Mouse (Mus musculus) layer of hippocampus, adult 18-20 months (tissue): ENCODE data around the gene Sema5b. TPM values are rescaled to one million over a fixed set of nuclear protein-coding genes. Genes with fewer than 3 reads are reported as not detected.

Experiments used
- DNase-seq, 2 experiments: peaks; one replicate each; pipeline ENCODE4 v3.0.0; 2022; ENCODE audit warnings: low spot score in 2 of 2
- total RNA-seq, 2 experiments: library from RNA; stranded (reverse); gene quantifications; 2 replicates each; pipeline ENCODE4 v1.2.3; 2021

The Sema5b gene
- total RNA-seq, 2 experiments from 2014 or later, result 11.1 to 14.1 TPM

DNA sequence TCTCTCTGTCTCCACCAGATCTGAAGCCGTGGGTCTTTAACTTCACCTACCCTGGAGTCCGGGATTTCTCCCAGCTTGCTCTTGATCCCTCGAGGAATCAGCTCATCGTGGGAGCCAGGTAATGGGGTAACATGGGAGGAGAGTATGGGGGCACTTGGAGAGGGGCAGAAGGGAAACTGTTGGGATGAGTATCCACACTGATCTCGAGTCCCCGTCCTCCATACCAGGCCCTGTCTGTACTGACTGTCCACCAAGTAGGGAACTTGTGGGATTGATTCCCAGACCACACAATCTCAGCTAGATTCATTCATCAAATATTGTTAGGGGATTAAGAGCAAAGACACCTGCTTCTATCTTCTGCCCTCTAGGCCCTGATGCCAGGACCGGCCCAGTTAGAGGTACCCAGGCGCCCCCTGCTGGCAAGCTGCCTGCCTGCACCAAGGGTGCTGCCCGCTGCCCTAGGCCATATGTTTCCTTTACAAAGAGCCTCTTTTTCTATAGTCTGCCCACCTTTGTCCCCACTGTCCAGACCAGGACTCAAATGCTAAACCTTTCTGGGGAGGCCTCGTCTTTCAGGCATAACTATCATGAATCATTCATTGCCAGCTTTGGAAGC is 87.2 kb downstream of the Sema5b start:
- peak; percentile 48 to 83 for DNase-seq

DNA sequence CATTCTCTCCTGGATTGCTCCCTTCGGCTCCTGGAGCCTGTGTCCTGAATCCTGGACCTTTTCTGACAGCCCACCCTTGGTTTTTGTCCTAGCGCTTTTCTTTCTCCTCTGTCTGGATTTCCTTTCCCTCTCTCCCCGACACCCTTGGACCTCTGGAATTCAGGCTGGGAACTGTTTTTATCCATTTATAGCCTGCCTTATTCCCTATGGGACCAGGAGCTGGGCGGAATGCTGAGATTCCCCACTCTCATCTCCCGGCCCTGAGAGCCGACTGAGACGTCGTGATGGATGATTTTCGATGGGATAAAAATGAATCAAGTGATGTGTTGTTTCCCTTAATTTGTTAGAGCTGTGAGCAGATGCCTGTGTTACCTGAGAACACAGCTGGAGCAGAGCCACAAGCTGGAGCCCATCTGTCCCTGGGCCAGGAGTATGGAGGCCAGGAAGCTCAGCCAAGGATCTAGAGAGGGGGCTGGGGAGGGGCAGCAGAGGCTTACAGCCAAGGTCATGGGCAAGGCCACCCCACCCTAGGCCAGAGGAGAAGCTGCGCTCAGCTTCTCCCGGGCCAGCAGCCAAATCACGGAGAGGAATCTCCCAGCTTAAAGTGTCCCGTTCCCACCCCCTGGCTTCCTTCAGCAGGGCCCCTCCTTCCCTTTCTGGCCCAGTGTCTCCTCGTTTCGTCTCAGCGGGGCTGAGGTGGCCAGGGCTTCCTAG is 89.7 kb downstream of the Sema5b start:
- no peak for DNase-seq

GRCm38 (mm10) chr16:35633058-35633457 is 92.1 kb downstream of the Sema5b start:
- DNase-seq, result no peak

DNA sequence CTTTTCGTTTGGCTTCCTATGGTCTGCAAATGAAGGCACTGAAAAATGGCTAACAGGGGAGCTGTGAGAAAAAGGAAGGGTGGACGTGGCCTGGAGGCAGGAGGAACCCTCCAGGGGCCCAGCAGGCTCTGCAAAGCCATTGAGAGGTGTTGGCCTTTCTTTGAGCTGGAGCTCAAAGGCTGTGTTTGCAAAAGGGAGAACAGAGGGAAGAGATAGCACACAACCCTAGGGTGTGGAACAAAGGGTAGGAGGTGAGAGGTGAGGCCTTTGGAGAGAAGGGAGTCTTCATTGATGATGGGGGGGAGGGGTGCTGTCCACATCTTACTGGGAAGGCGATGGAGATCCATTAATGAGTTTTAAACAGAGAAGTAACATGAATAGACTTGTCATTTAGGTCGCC is 94.0 kb downstream of the Sema5b start:
- DNase-seq, result no peak

DNA sequence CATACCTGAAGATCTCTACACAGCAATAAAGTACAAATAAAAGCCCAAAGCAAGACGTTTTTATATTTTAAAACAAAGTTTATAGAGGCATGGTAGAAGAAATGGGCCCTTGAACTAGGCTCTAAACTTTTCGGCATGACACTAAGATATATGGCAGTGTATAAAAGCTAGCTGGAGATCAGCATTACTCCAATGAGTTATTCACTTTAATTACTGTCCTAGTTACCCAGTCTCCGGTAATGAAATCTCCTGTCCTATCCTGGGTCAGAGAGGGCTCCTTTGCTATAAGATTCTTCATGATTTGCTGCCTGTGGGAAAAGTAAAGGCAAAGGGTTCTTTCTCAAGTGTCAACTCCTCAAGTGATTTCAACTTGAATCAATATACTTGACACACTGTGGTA is 98.6 kb downstream of the Sema5b start:
- DNase-seq, result no peak

GRCm38 (mm10) chr16:35648862-35649261 is 107.9 kb downstream of the Sema5b start:
- no peak for DNase-seq

DNA sequence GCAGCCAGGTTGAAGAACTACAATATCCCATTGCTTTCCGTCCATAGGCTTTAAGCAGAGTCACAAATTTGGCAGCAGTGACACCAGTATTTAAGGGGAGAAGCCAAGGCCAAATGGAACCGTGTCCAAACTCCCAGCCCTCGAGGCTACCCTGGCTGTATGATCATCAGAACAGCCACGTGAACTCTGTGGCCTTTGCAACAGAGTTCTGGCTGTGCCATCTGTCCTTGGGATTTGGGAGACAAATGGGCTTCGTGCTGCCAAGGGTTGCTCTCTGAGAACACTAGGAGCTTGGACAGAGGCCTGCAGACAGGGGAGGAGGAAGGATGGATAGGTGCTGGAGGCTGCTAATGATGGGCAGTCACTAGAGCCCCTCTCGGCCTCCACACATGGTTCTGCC is 111.3 kb downstream of the Sema5b start:
- DNase-seq, result no peak

- DNase-seq, result no peak
Observed at GRCm38 (mm10) chr16:35652706-35653105, 111.8 kb downstream of the Sema5b start.

DNA sequence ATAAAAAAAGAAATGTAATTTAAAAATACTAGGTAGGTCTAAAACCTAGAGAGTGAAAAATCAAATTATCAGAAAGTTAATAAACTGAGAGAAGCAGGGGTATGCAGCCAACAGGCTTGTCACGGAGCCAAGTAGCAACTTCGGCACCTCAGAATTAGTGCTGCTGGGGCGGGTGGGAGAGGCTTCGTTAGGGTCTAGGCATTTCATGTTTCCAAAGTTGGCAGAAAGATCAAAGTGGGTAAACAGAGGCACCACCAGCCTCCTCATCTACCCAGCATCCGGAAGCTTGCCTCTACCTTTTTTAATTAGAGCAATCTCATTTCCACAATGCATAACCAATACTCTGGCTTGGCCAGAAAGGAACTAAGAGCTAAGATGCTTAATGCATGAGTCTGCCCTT is 113.0 kb downstream of the Sema5b start:
- DNase-seq, result no peak

DNA sequence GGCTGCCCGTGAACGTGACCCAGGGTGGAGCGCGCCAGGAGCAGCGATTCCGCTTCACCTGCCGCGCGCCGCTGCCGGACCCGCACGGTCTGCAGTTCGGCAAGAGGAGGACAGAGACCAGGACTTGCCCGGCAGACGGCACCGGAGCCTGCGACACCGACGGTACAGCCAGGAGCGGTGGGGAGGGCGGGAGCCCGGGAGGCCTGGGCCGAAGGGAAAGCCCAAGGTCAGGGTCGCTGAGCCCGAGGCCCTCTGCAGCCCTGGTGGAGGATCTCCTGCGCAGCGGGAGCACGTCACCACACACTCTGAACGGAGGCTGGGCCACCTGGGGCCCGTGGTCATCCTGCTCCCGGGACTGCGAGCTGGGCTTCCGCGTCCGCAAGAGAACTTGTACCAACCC is 119.3 kb downstream of the Sema5b start:
- no peak for DNase-seq

DNA sequence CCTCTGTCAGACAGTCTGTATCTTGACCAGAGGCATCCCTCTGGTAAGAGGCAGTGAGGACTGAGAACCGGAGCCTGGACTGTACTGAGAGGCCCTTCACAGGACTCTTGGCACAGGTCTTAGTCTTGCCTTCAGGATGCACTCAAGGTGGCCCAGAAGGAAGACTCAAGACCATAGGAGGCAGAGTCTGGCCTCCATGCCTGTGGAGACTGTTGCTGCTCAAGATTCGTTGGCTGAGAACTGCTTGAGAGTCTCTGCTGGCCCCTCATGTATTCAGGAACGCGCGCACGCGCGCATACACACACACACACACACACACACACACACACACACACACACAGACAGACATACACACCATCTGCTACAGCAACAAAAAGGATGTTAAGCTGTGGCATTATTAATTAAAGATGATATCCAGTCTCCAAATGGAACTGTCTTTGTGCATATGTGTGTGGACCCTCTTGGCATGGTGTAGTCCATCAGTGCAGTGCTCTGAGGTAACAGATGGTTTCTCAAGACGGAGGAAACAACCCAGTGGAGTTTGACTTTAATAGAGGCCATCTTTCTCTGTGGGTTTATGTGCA is 123.0 kb downstream of the Sema5b start:
- DNase-seq, result peak in 1 of 2 experiments; percentile 16

DNA sequence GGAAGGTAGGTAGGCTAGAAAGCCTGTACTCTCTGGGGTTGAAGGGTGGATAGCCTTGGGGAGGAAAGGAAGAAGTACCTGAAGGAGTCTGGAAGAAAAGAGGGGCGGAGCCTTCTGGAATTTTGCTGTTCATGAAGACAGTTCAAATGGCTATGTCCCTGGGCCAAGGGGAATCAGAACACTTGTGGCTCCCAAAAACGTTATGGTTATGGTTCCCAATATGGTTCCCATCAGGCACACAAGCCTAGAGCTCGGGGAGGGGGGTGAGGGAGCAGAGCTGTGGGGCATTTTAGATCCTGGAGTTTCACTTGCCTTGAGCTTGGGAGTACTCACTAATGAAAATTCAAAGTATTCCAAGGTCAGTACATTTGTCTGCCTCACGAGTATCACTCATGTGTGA is 123.9 kb downstream of the Sema5b start:
- DNase-seq, result no peak

GRCm38 (mm10) chr16:35677511-35678113 is 136.7 kb downstream of the Sema5b start:
- DNase-seq, result no peak

DNA sequence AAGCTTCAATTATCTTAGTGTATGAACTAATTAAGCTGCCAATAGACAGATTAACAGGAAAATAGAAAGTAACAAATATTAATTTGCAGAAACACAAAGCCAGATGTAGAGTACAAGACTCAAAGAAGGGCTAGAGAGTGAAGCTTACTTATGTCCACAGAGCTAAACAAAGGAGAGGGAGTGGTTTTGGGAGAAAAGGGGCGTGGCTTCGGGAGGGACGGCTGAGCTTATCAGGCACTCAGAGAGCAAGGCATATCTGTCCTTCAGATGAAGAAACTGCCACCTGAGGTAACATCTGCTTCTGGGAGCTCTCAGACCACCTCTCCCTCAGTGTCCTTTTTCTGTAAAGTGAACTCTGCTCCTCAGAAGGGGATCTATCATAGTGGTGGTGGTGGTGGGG is 137.5 kb downstream of the Sema5b start:
- DNase-seq, result no peak

DNA sequence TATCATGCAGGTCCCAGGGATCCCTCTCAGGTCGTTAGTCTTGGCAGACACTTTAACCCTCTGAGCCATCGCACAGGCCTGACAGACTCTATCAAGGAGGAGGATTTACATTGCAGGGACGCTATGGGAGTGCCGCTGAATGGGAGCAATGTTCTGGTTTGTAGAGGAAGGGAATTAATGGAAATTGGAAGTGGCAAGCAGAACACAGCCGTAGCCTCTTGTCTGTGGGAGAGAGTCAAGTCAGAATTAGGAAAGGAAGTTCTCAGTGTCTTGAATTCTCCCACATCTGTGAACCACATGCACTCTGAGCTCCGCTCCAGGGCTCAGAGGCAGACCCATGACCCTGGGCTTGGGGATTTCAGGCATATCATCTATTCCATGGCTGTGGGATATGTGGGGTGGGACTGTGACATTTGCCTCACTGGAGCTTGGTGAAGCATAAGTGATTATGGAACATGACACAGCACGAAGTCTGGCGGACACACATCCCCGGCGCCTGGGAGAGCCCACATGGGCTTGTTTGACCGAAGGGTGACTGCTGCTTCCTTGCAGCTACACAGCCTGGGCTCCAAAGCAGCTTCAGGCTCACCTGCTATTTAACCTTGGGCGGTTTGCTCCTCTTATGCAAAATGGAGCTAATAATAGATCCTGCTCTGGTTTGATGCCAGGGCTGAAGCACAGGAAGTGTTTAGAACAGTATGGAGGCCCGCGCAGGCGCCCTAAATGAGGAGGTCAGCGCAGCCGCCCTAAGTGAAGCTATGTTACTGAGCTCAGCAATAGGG is 140.6 kb downstream of the Sema5b start:
- DNase-seq, result no peak

GRCm38 (mm10) chr16:35685027-35685426 is 144.1 kb downstream of the Sema5b start:
- peak in 1 of 2 experiments; percentile 47 for DNase-seq

- DNase-seq, result no peak
Observed at GRCm38 (mm10) chr16:35686491-35686890, 145.5 kb downstream of the Sema5b start.

DNA sequence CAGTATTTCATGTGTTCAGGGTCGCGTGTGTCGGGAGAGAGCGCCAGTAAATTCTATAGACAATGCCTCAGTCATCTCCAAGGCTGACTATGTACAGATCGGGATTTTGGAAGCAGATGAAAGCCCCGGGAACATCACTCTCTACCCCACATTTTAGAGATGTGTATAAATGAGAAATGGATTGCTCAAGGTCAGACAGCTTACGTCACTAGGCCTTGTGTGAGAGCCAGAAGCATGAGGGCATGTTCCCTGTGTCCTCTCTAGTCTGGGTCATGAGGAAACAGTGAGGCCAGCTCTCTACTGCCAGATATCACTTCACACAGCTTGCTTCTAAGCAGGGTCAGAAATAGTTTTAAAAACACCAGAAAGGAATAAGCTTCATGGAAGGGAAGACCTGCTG is 150.7 kb downstream of the Sema5b start:
- DNase-seq, result no peak

GRCm38 (mm10) chr16:35694250-35694846 is 153.4 kb downstream of the Sema5b start:
- DNase-seq, result no peak

DNA sequence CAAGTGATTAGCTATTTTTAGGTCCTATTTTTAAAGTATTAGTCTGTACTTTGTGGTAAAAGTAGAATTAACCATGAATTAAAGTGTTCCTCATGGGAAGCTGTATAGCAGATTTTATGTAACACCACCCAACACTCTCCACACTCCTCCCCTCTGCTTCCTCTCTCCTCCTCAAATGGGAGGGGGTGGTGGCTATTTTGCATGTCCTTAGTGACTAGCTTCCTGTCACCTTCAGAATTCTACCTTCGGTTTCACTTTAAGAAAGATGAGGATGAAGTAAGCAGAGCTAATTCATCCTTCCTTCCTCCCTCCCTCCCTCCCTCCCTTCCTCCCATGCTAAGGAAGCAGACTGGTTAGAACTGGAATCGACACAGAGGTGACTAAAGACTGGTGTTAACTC is 155.2 kb downstream of the Sema5b start:
- no peak for DNase-seq

- peak; percentile 30 to 54 for DNase-seq
Observed at GRCm38 (mm10) chr16:35701823-35702222, 160.9 kb downstream of the Sema5b start.
